Mouse (Mus musculus): ENCODE measurements at regions not wholly inside any gene's neighbourhood (a gene's known extent, or its start where the extent isn't known, plus 50 kb on each side); places are given as distances from the start of the nearest gene placed in this dataset.

DNA sequence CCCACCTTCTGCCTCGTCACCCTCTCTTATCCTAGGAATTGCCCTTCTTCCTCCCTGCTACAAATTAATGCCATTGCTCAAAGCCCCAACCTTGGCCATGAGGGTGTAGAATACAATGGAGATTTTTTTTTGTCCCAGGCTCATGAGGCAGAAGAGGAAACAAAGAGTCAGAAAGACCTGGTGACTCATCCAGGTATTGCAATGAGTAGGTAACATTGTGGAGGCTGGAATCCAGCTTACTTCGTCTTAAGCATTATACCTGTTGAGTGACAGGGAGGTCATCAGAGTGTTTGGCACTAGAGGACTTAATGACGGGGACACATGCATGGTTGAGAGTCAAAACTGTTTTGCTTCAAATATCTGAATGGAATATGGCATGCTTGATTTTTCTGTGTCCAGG is 355.9 kb upstream of the 3110018I06Rik start:
- TF ChIP-seq JUND (IDR thresholded peaks at IDR 0.05; ENCODE audit: low read depth, low read length) = no peak
- no peak for TF ChIP-seq POLR2AphosphoS2 (IDR thresholded peaks at IDR 0.05; ENCODE audit: low read length)
- TF ChIP-seq USF1 (IDR thresholded peaks at IDR 0.05; ENCODE audit: low read depth, low read length) = no peak
- no peak for TF ChIP-seq KAT2A (conservative IDR thresholded peaks at IDR 0.05; ENCODE audit: low read depth, low read length)
- no peak for TF ChIP-seq NRF1 (IDR thresholded peaks at IDR 0.05; ENCODE audit: insufficient read depth, low read depth, low read length, poor library complexity, severe bottlenecking)
- no peak for DNase-seq (ENCODE audit: low read depth, low spot score)
- Histone ChIP-seq H3K4me3 (ENCODE audit: control insufficient read depth in 1 of 2, insufficient read depth in 1 of 2, low read depth in 2 of 2, low read length in 2 of 2) (no peak overlapping the region), H3K4me1 (ENCODE audit: control insufficient read depth in 1 of 2, insufficient read depth in 2 of 2, low read length in 2 of 2) (no peaks in the 10 kb centered on the region), H3K36me3 (ENCODE audit: control insufficient read depth in 1 of 2, insufficient read depth in 2 of 2, low read length in 2 of 2) (no peaks in the 10 kb centered on the region), H3K9ac (ENCODE audit: control insufficient read depth, low read depth, low read length, poor library complexity, severe bottlenecking) (no peak overlapping the region), H3K27me3 (ENCODE audit: control insufficient read depth in 1 of 2, insufficient read depth in 2 of 2, low read length in 2 of 2) (no peaks in the 10 kb centered on the region), H3K79me2 (ENCODE audit: control insufficient read depth, insufficient read depth, low read length, poor library complexity) (no peaks in the 10 kb centered on the region), H3K9me3 (replicated peaks; ENCODE audit: insufficient read depth, low read length) (no peaks in the 10 kb centered on the region), H3K27ac (ENCODE audit: control insufficient read depth, low read depth, low read length) (no peak overlapping the region)

DNA sequence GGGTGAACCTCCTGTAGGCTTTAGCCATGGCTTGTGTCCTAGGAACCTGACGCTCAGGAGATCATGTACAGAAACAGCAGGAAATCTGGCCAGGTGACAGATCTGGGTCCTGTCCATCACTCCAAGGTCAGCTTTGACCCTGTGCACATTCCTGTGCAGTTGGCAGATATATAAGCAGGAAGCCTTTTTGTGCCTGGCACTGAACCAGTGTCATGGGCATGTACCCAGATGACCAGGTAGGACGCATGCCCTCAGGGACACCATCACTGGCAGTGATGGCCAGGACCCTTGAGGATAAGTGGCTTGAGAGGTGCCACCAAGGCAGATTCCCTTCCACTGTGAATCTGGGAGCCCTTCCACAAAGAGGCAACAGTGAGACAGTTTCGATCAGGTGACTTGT is 354.1 kb upstream of the 3110018I06Rik start:
- H3K4me1 ChIP-seq (ENCODE audit: control insufficient read depth in 1 of 2, insufficient read depth in 2 of 2, low read length in 2 of 2) = no peaks in the 10 kb centered on the region
- no peaks in the 10 kb centered on the region for H3K36me3 ChIP-seq (ENCODE audit: control insufficient read depth in 1 of 2, insufficient read depth in 2 of 2, low read length in 2 of 2)
- H3K79me2 ChIP-seq (ENCODE audit: control insufficient read depth, insufficient read depth, low read length, poor library complexity) = no peaks in the 10 kb centered on the region
- TF ChIP-seq ZKSCAN1 (IDR thresholded peaks at IDR 0.05; ENCODE audit: low read depth, low read length) (no peak), UBTF (IDR thresholded peaks at IDR 0.05; ENCODE audit: borderline replicate concordance, insufficient read depth, low read depth, low read length) (no peak), JUND (IDR thresholded peaks at IDR 0.05; ENCODE audit: low read depth, low read length) (no peak), RAD21 (IDR thresholded peaks at IDR 0.05; ENCODE audit: low read depth, low read length) (no peak), ETS1 (IDR thresholded peaks at IDR 0.05; ENCODE audit: low read depth, low read length) (no peak), POLR2AphosphoS2 (IDR thresholded peaks at IDR 0.05; ENCODE audit: low read length) (no peak), MYC (IDR thresholded peaks at IDR 0.05; ENCODE audit: low read depth, low read length) (no peak), CHD1 (IDR thresholded peaks at IDR 0.05; ENCODE audit: low read depth, low read length) (no peak), EP300 (IDR thresholded peaks at IDR 0.05; ENCODE audit: low read depth in 1 of 2, low read length in 2 of 2) (no peak), SIN3A (IDR thresholded peaks at IDR 0.05; ENCODE audit: low read length) (no peak), ZC3H11A (IDR thresholded peaks at IDR 0.05; ENCODE audit: low read depth, low read length) (no peak), E2F4 (IDR thresholded peaks at IDR 0.05; ENCODE audit: borderline replicate concordance, low read depth, low read length) (no peak), TBP (IDR thresholded peaks at IDR 0.05; ENCODE audit: low read depth, low read length) (no peak), ELF1 (IDR thresholded peaks at IDR 0.05; ENCODE audit: low read depth, low read length) (no peak), SMC3 (IDR thresholded peaks at IDR 0.05; ENCODE audit: low read depth, low read length) (no peak), ZNF384 (IDR thresholded peaks at IDR 0.05; ENCODE audit: low read depth, low read length) (no peak), HCFC1 (IDR thresholded peaks at IDR 0.05; ENCODE audit: low read depth, low read length) (no peak)
- no peak overlapping the region for H3K4me3 ChIP-seq (ENCODE audit: control insufficient read depth in 1 of 2, insufficient read depth in 1 of 2, low read depth in 2 of 2, low read length in 2 of 2)
- no peak overlapping the region for H3K9ac ChIP-seq (ENCODE audit: control insufficient read depth, low read depth, low read length, poor library complexity, severe bottlenecking)
- no peaks in the 10 kb centered on the region for H3K27me3 ChIP-seq (ENCODE audit: control insufficient read depth in 1 of 2, insufficient read depth in 2 of 2, low read length in 2 of 2)
- no peak for DNase-seq (ENCODE audit: low read depth, low spot score)
- H3K9me3 ChIP-seq (replicated peaks; ENCODE audit: insufficient read depth, low read length) = no peaks in the 10 kb centered on the region
- no peak overlapping the region for H3K27ac ChIP-seq (ENCODE audit: control insufficient read depth, low read depth, low read length)
